Mouse (Mus musculus) T-cell, adult 2 months (primary cell): ENCODE data around the gene Spag9.

Source experiments
- DNase-seq: peaks from one replicate; pipeline ENCODE4 v3.0.0; 2022; ENCODE audit warnings: low spot score

Spag9 gene

DNA sequence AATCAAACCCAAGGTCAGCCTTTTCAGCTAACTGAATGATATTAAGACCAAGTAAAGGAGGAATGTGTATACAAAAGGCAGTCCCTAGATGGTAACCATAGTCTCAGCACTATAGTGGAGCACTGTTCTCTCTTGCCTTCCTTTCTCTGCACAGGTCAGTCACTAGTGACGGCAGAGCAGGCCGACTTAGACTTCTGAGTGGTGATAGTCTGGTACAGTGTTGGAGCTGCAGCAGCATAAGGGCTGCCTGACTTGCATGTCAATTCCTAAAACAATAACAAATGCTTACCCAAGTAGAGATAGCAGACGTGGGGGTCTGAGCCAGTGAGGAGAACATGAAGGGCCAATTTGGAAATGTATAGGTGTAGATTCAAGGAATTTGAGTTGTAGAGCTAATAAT, 58.3 kb downstream of the Spag9 start:
- DNase-seq, result no peak

DNA sequence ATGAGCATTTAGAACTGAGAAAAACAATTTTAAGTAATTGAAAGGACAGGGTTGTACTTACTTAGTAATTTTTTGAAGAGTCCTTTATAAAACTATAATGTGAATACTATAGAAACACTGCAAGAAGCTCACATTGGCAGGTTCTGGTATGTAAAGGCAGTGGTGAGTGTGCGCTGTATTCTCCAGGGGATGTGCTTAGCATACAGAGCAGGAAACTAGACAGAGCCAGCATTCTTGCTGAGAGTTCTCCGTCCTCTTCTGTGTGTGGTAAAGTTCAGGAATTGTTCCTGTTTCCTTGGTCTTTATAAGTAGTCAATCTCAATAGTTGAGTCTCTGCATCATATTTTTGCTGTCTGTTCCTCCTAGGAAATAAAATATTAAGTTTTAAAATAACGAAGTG, 59.0 kb downstream of the Spag9 start:
- DNase-seq, result no peak

DNA sequence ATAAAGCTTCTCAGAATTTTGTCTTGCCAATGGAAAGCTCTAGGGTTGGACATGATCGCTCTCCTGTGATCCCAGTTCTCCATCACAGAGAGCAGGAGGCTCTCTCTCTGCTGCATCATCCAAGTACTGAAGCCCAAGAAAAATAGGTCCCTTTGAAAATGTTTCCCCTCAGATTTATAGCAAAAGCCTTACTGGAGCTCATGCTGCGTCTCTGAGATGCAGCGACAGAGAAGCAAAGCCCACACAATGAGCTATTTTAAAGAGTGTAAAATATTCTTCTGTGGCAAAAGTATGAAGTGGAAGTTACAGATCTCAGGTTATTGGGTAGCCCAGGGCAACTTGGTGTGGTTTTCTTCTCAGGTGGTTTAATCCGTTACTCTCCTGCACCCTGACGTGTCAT, 68.0 kb downstream of the Spag9 start:
- DNase-seq, result no peak

GRCm38 (mm10) chr11:94070455-94070854, 74.6 kb downstream of the Spag9 start:
- no peak for DNase-seq

- DNase-seq, result no peak
Measured at GRCm38 (mm10) chr11:94073283-94073682, 77.4 kb downstream of the Spag9 start.

DNA sequence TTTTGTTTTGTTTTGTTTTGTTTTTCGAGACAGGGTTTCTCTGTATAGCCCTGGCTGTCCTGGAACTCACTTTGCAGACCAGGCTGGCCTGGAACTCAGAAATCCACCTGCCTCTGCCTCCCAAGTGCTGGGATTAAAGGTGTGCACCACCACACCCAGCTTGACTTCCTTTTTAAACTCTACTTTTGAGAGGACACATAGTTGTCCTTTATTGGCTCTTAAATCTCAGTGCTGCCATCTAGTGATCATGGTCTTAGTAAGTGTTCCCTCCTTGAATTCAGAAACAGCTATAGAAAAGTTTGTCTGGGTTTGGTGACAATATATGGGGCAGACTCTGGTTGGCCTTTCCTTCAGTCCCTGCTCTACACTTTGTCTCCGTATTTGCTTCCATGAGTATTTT, 91.1 kb downstream of the Spag9 start:
- peak; percentile 31 for DNase-seq

DNA sequence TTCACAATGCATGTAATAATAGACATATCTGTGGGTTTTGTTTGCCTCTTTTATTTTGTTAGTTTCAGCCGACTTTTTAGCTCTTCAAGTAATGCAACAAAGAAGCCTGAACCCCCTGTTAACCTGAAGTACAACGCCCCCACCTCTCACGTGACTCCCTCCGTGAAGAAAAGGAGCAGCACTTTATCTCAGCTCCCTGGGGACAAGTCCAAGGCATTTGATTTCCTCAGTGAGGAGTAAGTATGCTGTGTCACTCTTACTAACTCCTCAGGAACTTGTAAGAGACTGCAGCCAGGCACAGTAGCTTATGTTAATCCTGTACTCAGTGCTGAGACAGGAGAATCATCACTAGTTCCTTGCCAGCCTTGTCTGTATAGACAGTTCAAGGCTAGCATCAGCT, 94.6 kb downstream of the Spag9 start:
- DNase-seq, result no peak

DNA sequence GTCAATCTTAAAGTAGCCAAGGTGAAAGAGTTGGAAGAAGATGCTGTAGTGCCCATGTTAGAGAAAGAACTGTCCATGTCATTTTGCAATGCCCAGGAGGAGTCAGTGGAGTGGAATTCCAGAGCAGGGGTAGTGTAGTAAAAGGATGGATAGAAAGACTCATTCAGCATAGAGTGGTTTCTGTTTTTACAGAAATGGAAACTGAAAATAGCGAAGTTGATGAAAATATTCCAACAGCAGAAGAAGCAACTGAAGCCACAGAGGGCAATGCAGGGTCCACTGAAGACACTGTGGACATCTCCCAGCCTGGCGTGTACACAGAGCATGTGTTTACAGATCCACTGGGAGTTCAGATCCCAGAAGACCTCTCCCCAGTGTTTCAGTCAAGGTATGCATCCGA, 101.6 kb downstream of the Spag9 start:
- DNase-seq, result no peak

DNA sequence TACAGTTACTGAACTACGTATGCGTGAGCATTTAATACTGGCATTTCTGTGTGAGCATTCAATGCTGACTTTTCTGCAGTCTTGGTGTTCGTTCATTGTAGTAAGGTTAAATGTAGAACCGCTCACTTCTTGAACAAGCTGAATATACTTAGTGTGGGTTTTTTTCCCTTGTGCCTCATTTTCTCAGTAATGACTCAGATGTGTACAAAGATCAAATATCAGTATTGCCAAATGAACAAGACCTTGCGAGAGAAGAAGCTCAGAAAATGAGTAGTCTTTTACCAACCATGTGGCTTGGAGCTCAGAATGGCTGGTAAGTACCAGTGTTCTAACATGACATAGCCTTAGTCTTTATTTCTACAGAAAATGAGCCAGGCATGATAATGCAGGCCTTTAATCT, 102.9 kb downstream of the Spag9 start:
- DNase-seq, result no peak

DNA sequence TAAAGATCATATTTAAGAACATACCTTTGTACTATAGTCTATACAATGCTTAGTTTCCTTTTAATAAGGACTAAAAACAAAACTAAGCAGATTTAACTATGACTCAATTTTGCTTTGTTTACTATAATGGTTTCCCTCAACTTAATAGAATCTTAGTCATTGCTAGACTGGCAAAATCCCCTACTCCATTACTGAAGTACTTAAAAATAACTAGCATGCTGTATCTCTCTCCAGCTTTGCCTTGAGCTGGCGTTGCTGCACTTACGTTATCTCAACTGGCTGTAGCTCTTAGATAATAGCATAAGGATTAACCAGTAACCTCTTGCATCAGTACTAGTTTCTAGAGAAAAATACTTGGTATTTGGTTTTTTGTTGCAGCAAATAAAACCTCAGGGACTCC, 117.9 kb downstream of the Spag9 start:
- DNase-seq, result no peak

DNA sequence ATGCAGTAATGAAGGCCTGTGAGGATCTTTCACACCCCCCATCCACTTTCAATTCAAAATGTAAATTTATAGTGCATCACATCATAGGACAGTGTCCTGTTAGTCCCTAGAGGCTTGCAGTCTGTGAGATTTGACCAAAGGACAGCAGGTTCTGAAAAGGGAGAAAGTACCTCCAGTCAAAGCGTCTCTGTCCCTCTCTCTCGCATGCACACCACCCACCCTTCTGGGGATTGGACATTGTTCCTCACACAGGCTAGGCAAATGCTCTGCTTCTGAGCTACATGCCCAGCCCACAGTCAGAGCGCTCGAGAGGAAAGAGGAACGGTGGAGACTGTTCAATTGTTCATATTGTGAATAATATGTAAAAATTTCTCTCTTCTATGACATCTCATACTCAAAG, 119.5 kb downstream of the Spag9 start:
- DNase-seq, result no peak

- DNase-seq, result no peak
Measured at GRCm38 (mm10) chr11:94116655-94117054, 120.8 kb downstream of the Spag9 start.

- DNase-seq, result no peak
Measured at GRCm38 (mm10) chr11:94117836-94118235, 121.9 kb downstream of the Spag9 start.

- DNase-seq, result no peak
Measured at GRCm38 (mm10) chr11:94118612-94119011, 122.7 kb downstream of the Spag9 start.

GRCm38 (mm10) chr11:94120690-94121089, 124.8 kb downstream of the Spag9 start:
- no peak for DNase-seq

- no peak for DNase-seq
Measured at GRCm38 (mm10) chr11:94121501-94121900, 125.6 kb downstream of the Spag9 start.

DNA sequence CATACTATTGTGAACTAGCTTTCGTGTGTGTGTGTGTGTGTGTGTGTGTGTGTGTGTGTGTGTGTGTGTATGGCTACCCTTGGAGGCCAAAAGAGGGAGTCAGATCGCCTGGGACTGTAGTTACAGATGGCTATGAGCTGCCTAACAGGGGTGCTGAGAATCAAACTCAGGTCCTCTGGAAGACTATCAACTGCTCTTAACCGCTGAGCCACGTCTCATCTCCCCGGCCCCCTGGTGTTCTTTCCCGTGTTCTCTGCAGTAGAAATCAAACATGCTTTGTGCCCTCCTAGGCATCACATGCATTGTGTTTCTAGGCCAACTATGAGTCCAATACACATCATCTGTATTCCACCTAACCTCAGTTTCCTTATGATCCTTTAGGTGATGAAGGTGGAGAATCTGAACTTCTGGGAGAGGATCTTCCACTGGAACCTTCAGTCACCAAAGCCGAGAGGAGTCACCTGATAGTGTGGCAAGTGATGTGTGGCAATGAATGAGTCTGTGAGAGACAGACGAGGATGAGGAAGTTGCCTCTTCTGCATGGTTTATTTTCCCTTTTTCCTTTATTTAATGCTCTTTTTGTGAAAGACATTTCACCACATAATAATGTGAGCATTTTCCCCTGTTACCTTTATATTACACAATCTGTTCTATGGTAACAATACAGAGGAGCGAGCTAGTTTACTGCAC, 126.6 kb downstream of the Spag9 start:
- DNase-seq, result no peak

DNA sequence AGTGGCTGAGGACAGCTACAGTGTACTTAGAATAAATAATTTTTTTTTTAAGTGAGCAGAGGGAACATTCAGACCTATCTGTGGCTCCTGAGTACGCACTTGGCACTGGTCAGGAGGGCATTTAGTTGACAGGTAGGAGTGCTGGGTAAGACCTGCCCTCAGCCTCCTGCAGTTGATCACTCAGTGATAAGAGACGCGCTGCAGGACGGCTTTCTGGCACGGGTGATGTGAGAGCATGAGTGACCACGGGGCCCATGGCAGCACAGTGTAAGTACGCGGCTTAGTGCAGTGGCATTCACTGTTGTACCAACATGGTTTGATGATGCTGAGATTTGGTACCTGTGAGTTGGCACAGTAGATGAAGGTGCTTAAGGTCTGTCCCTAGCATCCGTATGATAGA, 130.8 kb downstream of the Spag9 start:
- DNase-seq, result no peak

- DNase-seq, result peak; percentile 82
Measured at GRCm38 (mm10) chr11:94127966-94128365, 132.1 kb downstream of the Spag9 start.

- no peak for DNase-seq
Measured at GRCm38 (mm10) chr11:94128506-94128905, 132.6 kb downstream of the Spag9 start.

GRCm38 (mm10) chr11:94129261-94130059, 133.6 kb downstream of the Spag9 start:
- peak; percentile 66 for DNase-seq

DNA sequence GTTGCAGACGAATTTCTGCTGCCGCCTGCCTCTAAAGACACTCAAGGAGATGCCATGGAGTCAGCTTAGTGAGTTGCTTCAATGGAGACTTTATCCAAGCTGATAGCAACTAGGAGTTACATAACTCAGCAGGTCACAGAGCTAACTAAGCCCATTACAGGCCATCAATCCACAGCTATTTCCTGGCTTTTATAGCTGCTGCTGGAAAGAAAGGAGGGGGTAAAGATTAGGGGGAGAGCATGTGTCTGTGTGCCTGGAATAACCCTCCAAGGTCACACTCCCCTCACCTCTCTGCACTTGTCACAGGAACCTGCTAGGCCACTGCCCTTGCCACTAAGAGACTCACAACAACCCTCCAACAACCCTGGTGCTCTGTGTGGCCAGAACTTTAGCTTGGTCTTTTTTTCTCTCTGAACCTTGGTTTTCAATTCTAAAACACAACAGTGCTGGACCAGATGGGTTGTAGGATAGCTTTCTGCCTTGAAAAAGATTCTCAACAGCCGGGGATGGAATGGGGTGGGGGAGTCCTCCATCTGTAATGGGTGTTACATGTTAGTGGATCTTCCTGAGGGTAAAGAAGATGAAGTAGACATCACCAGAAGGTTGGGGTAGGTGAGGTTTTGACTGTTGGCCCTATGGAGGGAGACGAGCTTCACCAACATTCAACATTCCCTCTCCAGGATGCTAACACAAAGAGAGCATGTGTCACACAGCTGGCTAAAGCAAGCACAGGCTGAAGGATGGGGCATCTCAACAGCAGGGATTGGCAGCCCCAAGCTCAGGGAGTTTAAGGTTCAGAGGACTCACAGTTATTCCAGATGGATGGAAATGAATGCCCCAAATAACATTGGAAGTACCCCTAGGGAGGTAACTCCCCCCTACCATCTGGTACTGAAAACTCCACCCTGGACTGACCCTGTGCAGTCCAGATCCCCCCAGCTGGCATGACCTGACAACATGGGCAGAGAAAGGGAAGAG, 134.5 kb downstream of the Spag9 start:
- DNase-seq, result no peak
